Mouse (Mus musculus) cerebellum, adult 18-20 months (tissue): ENCODE data around the gene Maml1.
A peak's percentile ranks its signal among the peaks of the same experiment; 100 is the strongest.

Experiments used
- DNase-seq, 2 experiments: peaks; one replicate each; pipeline ENCODE4 v3.0.0; 2021

The Maml1 gene

GRCm38 (mm10) chr11:50219833-50220232 is 72.3 kb downstream of the Maml1 start:
- DNase-seq = no peak

GRCm38 (mm10) chr11:50217811-50218210 is 74.3 kb downstream of the Maml1 start:
- DNase-seq = no peak

- DNase-seq = no peak
Measured at GRCm38 (mm10) chr11:50216724-50217366, 75.3 kb downstream of the Maml1 start.

GRCm38 (mm10) chr11:50215633-50216032 is 76.5 kb downstream of the Maml1 start:
- no peak for DNase-seq

GRCm38 (mm10) chr11:50214631-50215030 is 77.5 kb downstream of the Maml1 start:
- DNase-seq = no peak

- peak; percentile 62 to 73 for DNase-seq
Measured at GRCm38 (mm10) chr11:50212848-50213758, 79.0 kb downstream of the Maml1 start.

GRCm38 (mm10) chr11:50212060-50212739 is 79.9 kb downstream of the Maml1 start:
- no peak for DNase-seq

DNA sequence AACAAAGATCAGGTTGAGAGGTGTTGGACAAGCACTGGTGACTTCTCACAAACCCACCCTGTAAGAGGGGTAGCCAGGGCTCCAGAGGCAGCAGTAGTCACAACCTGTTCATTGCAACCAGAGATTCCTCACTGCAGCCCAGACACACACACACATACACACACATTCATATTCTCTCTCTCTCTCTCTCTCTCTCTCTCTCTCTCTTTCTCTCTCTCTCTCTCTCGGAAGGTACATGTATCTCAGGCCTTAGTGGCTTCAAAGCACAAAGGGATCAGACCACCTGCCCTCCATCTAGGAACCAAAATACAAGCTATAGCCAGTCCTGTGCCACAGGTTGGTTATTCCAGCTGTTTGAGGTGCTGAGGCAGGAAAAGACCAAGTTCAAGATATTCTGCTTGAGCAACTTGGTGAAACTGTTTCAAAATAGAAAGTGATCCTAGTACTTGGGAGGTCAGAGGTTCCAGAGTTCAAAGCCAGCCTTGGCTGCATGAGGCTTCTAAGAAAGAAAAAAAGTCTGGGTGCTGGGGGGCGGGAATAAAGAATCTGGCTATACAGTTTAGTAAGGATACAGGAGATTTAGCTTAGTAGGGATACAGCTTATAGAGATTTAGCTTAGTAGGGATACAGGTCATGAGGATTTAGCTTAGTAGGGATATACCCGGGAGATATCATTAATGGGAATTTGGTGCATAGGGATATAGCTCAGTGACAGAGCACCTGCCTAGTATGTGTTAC is 80.6 kb downstream of the Maml1 start:
- DNase-seq = no peak

- DNase-seq = peak; percentile 59 to 86
Measured at GRCm38 (mm10) chr11:50210505-50211151, 81.5 kb downstream of the Maml1 start, which contains the start of the genes Sqstm1 and Mgat4b. Gene Sqstm1, minus strand, starts transcription at chr11:50210827. Gene Mgat4b, plus strand, starts transcription at chr11:50210890.

DNA sequence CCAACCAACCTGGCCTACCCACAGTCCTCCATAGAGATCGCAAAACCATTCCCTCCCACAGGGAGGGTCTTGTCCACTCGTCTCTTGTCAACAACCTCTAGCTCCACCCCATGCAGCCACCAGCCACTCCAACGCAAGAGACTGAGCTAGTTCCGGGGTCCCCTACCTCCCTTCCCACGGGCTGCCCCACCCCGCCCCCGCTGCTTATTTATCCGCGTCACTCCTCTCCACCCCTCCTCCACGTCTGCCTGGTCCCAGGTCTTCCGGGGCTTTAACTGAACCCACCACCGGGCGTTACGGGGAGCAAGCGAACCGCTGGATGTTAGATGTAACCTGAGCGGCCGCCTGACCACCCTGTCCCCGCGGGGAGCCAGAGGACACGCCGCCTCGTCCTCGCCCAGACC is 82.0 kb downstream of the Maml1 start:
- DNase-seq = peak; percentile 85 to 94

DNA sequence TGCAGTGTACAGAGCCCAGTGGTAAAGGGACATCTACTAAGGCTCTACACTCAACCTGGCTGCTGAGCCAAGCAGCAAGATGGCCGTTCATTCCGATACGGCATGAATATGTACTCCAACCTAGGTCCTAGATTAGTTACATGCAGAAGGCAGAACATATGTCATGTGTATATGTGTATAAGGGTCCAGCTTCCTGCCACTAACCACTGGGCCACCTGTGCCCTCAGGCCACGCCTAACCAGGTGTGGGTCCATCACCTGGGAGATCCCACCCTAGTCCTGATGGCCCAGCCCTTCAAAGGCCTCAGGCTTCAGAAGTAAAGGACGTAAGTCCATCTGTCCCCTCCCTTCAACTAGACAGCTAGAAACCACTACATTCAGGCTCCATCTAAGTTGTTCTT is 84.1 kb downstream of the Maml1 start:
- no peak for DNase-seq

DNA sequence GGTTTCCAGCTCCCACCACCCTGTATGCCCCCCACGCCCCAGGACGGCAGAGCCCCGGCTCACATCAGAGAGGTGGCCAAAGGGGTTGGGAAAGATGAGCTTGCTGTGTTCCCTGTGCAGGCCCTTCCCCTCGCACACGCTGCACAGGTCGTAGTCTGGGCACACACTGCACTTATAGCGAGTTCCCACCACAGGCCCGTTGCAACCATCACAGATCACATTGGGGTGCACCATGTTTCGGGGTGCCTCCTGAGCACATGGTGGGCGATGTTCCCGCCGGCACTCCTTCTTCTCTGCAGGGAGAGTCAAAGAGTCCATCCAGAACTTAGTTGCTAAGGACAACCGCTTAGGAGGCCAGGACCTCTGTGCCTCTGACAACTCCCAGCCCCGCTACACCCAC is 84.8 kb downstream of the Maml1 start:
- DNase-seq = no peak

- no peak for DNase-seq
Measured at GRCm38 (mm10) chr11:50206037-50206436, 86.1 kb downstream of the Maml1 start.
